Mouse (Mus musculus) forebrain, postnatal 0 days (tissue): ENCODE measurements around the gene Greb1. TPM values are rescaled to one million over a fixed set of nuclear protein-coding genes. Genes with fewer than 3 reads are reported as not detected.
A peak's percentile ranks its signal among the peaks of the same experiment; 100 is the strongest.

Experiments used
- ATAC-seq: fragments of 200-750 bp; cut with Nextera tagmentation; 2 replicates; pipeline ENCODE4 v1.8.0; 2017; ENCODE audit warnings: mild to moderate bottlenecking, moderate library complexity
- DNase-seq: peaks from one replicate; pipeline ENCODE4 v3.0.0-alpha.2; 2015
- H3K27ac ChIP-seq: fragments of 300-500 bp; sonication (generic); 2 replicates; pipeline ENCODE4 v1.5.1; 2014; ENCODE audit warnings: low read depth, mild to moderate bottlenecking, antibody characterized with exemption, low read length, moderate library complexity, mixed read lengths
- H3K27me3 ChIP-seq: fragments of 300-500 bp; sonication (generic); 2 replicates; pipeline ENCODE4 v1.6.1; 2014; ENCODE audit warnings: mild to moderate bottlenecking, low read length, mixed read lengths; ENCODE audit not compliant: insufficient read depth
- H3K36me3 ChIP-seq: fragments of 300-500 bp; sonication (generic); 2 replicates; pipeline ENCODE4 v1.6.1; 2014; ENCODE audit warnings: mild to moderate bottlenecking, moderate library complexity; ENCODE audit not compliant: insufficient read depth
- H3K4me1 ChIP-seq: fragments of 300-500 bp; sonication (generic); 2 replicates; pipeline ENCODE4 v1.6.1; 2014; ENCODE audit warnings: antibody characterized with exemption; ENCODE audit not compliant: insufficient read depth
- H3K4me2 ChIP-seq: fragments of 300-500 bp; sonication (generic); 2 replicates; pipeline ENCODE4 v1.6.1; 2014; ENCODE audit warnings: low read depth, mild to moderate bottlenecking, moderate library complexity
- H3K4me3 ChIP-seq: fragments of 300-500 bp; sonication (generic); 2 replicates; pipeline ENCODE4 v1.5.1; 2014; ENCODE audit warnings: low read depth, low read length, mixed read lengths
- H3K9ac ChIP-seq: fragments of 300-500 bp; sonication (generic); 2 replicates; pipeline ENCODE4 v1.6.1; 2014; ENCODE audit warnings: mild to moderate bottlenecking
- H3K9me3 ChIP-seq: fragments of 300-500 bp; sonication (generic); 2 replicates; pipeline ENCODE4 v1.6.1; 2016; ENCODE audit warnings: low read length
- CTCF ChIP-seq: sonication (generic); IDR thresholded peaks from 2 replicates; pipeline ENCODE4 v1.5.1; 2016; ENCODE audit warnings: antibody characterized with exemption, control low read depth, low read depth
- WGBS: fragments of 180-500 bp; shearing (Covaris S2); extraction: QIAGEN DNeasy Blood & Tissue Kit; methylation state at CpG from one replicate; pipeline ENCODE4 v1.1.7; 2014; 5-methylcytosine and 5-hydroxymethylcytosine counted together
- polyA plus RNA-seq: library from polyadenylated mRNA; unstranded; fragments of >200 nt; fragmentation: Nextera tagmentation; extraction: Ambion mirVana; gene quantifications from 2 replicates; pipeline ENCODE4 v1.2.1, GENCODE M21; 2015
- total RNA-seq: library from RNA; depleted of rRNA; stranded (reverse); fragments of >200 nt; gene quantifications from 2 replicates; pipeline ENCODE4 v1.2.3, GENCODE M21; 2014

The Greb1 gene
- total and polyA plus RNA-seq, 2 experiments from 2014 or later = 0.25 to 0.48 TPM

DNA sequence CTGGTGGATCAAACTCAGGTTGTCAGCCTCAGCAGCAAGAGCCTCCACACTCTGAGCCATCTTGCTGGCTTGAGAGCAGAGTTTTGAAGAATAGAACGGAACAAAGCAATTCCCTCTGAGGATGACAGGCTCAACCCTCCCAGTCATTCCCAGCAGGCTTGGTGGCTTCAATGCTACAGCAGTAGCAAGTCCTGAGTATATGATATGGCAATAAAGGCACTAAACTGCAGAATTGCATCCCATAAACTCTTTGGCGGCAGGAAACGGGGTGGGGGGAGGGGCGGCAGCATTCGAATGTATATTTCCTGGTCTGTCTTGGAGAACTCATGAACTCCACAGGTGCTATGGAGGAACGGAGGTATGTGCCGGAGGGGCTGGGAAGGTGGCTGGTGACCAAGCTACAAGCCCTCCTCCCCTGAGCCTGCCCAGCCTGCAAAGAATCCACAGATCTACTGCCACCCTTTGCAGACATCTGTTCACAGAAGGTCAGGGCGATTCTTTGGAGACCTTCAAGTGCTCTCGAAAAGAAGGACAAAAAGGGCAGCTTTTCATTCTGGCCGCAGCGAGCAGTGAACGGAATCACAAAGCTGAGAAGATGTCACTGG, 48.3 kb downstream of the Greb1 start:
- Histone ChIP-seq H3K4me1 (no peaks in the 10 kb centered on the region), H3K4me2 (no peak overlapping the region), H3K9me3 (no peaks in the 10 kb centered on the region), H3K36me3 (no peaks in the 10 kb centered on the region), H3K27me3 (no peaks in the 10 kb centered on the region), H3K4me3 (no peak overlapping the region), H3K27ac (no peak overlapping the region), H3K9ac (no peak overlapping the region)
- WGBS = 59% methylated on average over 12 of the region's 12 CpGs
- no peak for TF ChIP-seq CTCF
- DNase-seq = no peak
- ATAC-seq = no peak

DNA sequence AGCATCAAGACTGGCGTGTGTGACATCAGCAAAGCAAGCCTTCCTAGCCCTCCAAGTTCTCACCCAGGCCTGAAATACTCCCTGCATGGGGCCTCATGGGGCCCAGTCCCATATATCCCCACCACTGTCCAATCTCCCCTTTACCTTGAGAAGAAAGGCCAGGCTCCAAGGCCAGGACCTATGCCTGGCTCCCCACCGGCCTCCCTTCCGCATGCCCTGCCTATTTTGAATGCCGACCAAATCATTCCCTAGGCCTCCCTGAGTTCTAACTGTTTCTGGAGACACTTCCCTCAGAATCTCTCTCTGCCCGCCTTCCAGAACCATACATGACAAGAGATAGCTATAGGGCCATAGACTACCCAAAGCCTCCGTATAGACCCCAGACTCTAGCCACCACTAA, 49.1 kb downstream of the Greb1 start:
- Histone ChIP-seq H3K4me2 (no peak overlapping the region), H3K27ac (no peak overlapping the region), H3K36me3 (no peaks in the 10 kb centered on the region), H3K9me3 (no peaks in the 10 kb centered on the region), H3K4me1 (no peaks in the 10 kb centered on the region), H3K4me3 (no peak overlapping the region), H3K9ac (no peak overlapping the region), H3K27me3 (no peaks in the 10 kb centered on the region)
- DNase-seq = no peak
- TF ChIP-seq CTCF = no peak
- ATAC-seq = no peak
- 94% methylated on average over 6 of the region's 6 CpGs for WGBS

DNA sequence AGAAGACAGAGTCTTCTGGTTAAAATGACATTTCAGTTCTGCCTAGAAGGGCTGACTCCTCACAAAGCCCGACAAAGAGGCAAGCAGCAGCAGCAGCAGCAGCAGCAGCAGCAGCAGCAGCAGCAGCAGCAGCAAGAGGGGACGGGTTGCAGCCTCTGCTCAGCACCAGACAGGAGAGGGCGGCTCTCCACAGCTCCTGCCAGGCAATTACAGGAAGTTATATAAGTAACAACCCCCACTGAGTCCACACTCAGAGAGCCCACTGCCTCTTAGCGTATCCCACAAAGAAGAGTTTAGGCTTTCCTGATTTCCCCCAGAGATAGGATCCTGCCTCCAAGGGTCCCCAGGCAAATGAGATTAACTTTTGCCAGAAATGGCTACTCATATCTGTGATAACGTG, 60.6 kb downstream of the Greb1 start:
- no peak overlapping the region for H3K9ac ChIP-seq
- H3K4me1 ChIP-seq = no peaks in the 10 kb centered on the region
- H3K27ac ChIP-seq = no peak overlapping the region
- WGBS = 38% methylated on average over 5 of the region's 5 CpGs
- no peaks in the 10 kb centered on the region for H3K9me3 ChIP-seq
- ATAC-seq (no peak), DNase-seq (no peak)
- TF ChIP-seq CTCF = no peak
- H3K4me2 ChIP-seq = no peak overlapping the region
- H3K4me3 ChIP-seq = no peak overlapping the region
- no peaks in the 10 kb centered on the region for H3K27me3 ChIP-seq
- no peaks in the 10 kb centered on the region for H3K36me3 ChIP-seq

DNA sequence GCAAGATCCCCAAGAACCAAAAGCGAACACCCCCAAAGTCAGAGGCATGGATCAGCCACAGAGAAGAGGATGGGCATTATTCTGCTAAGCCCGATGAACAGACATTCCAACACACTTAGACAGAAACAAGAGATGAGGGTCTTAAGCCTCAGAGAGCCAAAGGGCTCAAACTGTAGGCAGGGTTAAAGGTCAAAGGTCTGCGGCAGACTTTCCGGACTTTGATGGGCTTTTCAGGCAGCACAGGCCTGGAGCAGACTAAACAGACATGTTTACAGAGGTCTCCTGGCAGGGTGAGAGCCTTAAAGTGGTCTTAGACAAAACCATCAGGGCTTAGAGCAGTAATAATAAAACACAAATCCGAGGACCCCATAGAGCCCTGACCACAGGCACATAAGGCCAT, 63.4 kb downstream of the Greb1 start:
- ATAC-seq = no peak
- no peak for DNase-seq
- Histone ChIP-seq H3K4me3 (no peak overlapping the region), H3K27ac (no peak overlapping the region), H3K9me3 (no peaks in the 10 kb centered on the region), H3K27me3 (no peaks in the 10 kb centered on the region), H3K4me2 (no peak overlapping the region), H3K9ac (no peak overlapping the region), H3K36me3 (no peaks in the 10 kb centered on the region), H3K4me1 (no peaks in the 10 kb centered on the region)
- 43% methylated on average over 5 of the region's 5 CpGs for WGBS
- no peak for TF ChIP-seq CTCF

DNA sequence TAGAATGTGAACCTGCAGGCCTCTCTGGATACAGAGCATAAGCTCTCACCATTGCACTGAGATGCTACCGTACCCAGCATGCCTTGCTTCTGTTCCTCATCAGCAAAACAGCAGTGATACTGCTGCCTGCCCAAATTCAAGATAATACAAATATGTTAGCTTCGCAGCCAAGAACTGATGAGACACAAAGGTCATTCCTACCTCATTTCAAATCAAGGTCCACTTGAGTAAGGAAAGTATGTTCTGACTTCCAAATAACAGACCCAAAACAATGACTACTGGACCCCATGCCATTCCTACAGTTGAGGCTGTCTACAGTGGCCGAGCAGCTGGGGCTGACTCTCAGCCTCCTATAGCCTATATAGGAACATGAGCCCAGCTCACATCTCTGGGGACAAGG, 66.0 kb downstream of the Greb1 start:
- WGBS = 90% methylated on average over 3 of the region's 3 CpGs
- no peak for ATAC-seq
- Histone ChIP-seq H3K4me3 (no peak overlapping the region), H3K4me1 (no peaks in the 10 kb centered on the region), H3K4me2 (no peak overlapping the region), H3K27ac (no peak overlapping the region), H3K27me3 (no peaks in the 10 kb centered on the region), H3K9ac (no peak overlapping the region), H3K9me3 (no peaks in the 10 kb centered on the region), H3K36me3 (no peaks in the 10 kb centered on the region)
- TF ChIP-seq CTCF = no peak
- no peak for DNase-seq

DNA sequence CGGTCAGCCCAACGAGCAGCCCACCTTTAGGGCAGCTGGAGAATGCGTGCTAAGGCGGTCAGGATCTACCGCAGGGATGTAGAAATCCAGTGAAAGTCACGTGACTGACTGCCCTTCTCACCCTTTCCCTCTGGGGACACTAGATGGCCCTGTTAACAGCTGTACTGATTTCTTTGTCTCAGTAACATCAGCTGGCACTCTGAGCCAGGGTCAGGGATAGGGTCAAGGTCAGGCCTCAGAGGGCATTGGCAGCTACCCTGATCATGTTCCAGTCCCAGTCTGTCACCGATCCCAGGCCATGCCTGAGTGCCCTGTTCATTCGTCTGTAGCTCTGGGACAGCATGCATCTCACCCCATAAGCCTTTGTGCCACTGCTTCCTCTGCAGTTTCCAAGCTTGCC, 66.7 kb downstream of the Greb1 start:
- ATAC-seq (no peak), DNase-seq (no peak)
- no peaks in the 10 kb centered on the region for H3K9me3 ChIP-seq
- no peak for TF ChIP-seq CTCF
- H3K36me3 ChIP-seq = no peaks in the 10 kb centered on the region
- H3K4me1 ChIP-seq = no peaks in the 10 kb centered on the region
- H3K4me2 ChIP-seq = no peak overlapping the region
- H3K27me3 ChIP-seq = no peaks in the 10 kb centered on the region
- no peak overlapping the region for H3K27ac ChIP-seq
- 73% methylated on average over 8 of the region's 8 CpGs for WGBS
- no peak overlapping the region for H3K4me3 ChIP-seq
- H3K9ac ChIP-seq = no peak overlapping the region

DNA sequence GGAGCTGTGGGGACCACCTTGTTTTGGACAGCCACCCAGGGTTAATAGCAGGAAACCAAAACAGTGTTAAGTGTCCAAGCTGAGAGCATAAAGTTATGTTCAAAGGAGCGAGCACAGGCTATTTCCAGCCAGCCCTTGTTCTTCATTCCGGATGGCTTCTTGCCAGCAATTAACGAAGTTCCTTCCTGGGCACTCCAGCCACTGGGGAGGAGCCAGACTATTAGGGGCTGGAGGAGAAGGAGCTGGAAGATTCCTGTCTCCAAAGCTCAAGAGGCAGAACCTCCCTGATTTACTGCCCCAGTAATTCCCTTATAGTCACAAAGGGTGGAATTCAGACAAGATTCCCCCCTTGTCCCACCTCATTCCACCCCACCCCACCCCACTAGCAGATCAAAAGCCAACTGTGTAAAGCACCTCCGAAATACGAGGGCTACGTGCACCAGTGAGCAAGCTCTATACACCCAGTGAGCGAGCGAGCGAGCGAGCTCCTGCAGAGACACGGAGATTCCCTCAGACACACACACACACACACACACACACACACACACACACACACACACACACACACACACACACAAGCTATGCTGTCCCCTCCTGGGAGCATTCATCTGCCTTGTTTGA, 69.5 kb downstream of the Greb1 start:
- Histone ChIP-seq H3K27ac (no peak overlapping the region), H3K27me3 (no peaks in the 10 kb centered on the region), H3K9me3 (no peaks in the 10 kb centered on the region), H3K9ac (no peak overlapping the region), H3K4me2 (0 out of 2 replicates have a peak overlapping the region, but pooled peaks have one; percentile 8), H3K36me3 (no peaks in the 10 kb centered on the region), H3K4me3 (no peak overlapping the region), H3K4me1 (no peaks in the 10 kb centered on the region)
- TF ChIP-seq CTCF = no peak
- WGBS = 10% methylated on average over 11 of the region's 11 CpGs
- DNase-seq (peak; percentile 48), ATAC-seq (peak; percentile 64)
